Mouse (Mus musculus): ENCODE measurements around the gene Rdh8.

DNA sequence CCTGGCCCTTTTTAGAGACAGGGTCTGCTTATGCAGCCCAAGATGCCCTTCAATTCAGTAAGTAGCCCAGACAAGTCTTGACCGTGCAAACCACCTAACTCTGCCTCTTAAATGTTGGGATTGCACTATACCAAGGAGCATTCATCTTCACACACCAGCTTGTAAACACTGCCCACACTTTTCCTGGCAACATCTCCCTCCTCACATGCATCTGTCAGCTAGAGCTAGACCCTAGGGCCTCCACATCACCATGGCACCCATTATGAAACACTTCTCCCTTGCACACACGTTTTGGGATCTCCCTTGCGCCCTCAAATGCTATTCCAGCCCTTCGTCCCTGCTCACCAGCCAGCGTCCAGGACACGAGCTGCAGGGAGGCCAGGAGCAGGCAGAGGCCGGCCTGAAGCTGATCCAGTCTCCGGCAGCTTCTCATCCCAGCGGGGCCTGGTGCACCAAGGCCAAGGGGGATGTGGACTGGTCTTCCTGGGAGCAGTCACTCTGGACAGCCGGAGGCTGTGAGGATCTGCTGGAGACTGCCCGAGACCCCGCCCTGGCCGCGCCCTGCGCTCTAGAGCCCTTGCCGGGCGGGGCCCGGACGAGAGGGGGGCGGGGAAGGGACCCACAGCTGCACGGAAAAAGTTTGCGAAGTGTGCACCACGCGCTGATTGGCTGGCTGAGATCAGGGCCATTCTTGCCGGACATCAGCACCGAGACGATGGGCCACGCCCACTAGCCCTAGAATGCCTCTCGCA is 3.6 kb upstream of the Rdh8 start, which contains the start of gene Col5a3:
- TF ChIP-seq CTCF (IDR thresholded peaks at IDR 0.05) (no peak), EP300 (IDR thresholded peaks at IDR 0.05) (no peak)
